Mouse (Mus musculus) lung, postnatal 0 days (tissue): ENCODE data around the gene Gtf2ird1. TPM values are rescaled to one million over a fixed set of nuclear protein-coding genes. Genes with fewer than 3 reads are reported as not detected.
"Not testable (repeated sequence)": the region's sequence is repeated elsewhere in the genome, so short reads cannot be mapped to it uniquely, and the experiment has no call there.

ENCODE experiments used
- ATAC-seq: fragments of 200-750 bp; cut with Nextera tagmentation; 2 replicates; pipeline ENCODE4 v1.8.0; 2017; ENCODE audit warnings: moderate library complexity
- DNase-seq: peaks from one replicate; pipeline ENCODE4 v3.0.0-alpha.2; 2016; ENCODE audit warnings: low spot score
- H3K27ac ChIP-seq: fragments of 300-500 bp; sonication (generic); 2 replicates; pipeline ENCODE4 v1.5.1; 2014; ENCODE audit warnings: antibody characterized with exemption, mild to moderate bottlenecking, low read length, mixed read lengths
- H3K27me3 ChIP-seq: fragments of 300-500 bp; sonication (generic); replicated peaks from 2 replicates; pipeline ENCODE4 v1.6.1; 2014; ENCODE audit warnings: low read length, mixed read lengths; ENCODE audit not compliant: insufficient read depth
- H3K36me3 ChIP-seq: fragments of 300-500 bp; sonication (generic); 2 replicates; pipeline ENCODE4 v1.6.1; 2014; ENCODE audit warnings: low read length, mixed read lengths; ENCODE audit not compliant: insufficient read depth
- H3K4me1 ChIP-seq: fragments of 300-500 bp; sonication (generic); 2 replicates; pipeline ENCODE4 v1.6.1; 2014; ENCODE audit warnings: antibody characterized with exemption, low read depth, low read length, mixed read lengths; ENCODE audit not compliant: insufficient read depth
- H3K4me2 ChIP-seq: fragments of 300-500 bp; sonication (generic); replicated peaks from 2 replicates; pipeline ENCODE4 v1.6.1; 2014; ENCODE audit warnings: low read depth, mild to moderate bottlenecking, low read length, moderate library complexity, mixed read lengths
- H3K4me3 ChIP-seq: fragments of 300-500 bp; sonication (generic); 2 replicates; pipeline ENCODE4 v1.5.1; 2014; ENCODE audit warnings: low read depth, low read length
- H3K9ac ChIP-seq: fragments of 300-500 bp; sonication (generic); replicated peaks from 2 replicates; pipeline ENCODE4 v1.6.1; 2014; ENCODE audit warnings: low read depth, mild to moderate bottlenecking
- H3K9me3 ChIP-seq: fragments of 300-500 bp; sonication (generic); 2 replicates; pipeline ENCODE4 v1.6.1; 2016; ENCODE audit warnings: low read length, mixed read lengths
- CTCF ChIP-seq: IDR thresholded peaks from 2 replicates; pipeline ENCODE4 v1.5.1; 2016; ENCODE audit warnings: antibody characterized with exemption, mild to moderate bottlenecking
- EP300 ChIP-seq: IDR thresholded peaks from 2 replicates; pipeline ENCODE4 v1.6.1; 2016; ENCODE audit warnings: antibody characterized with exemption, mild to moderate bottlenecking, control low read depth
- WGBS: fragments of 180-500 bp; shearing (Covaris S2); extraction: QIAGEN DNeasy Blood & Tissue Kit; methylation state at CpG from one replicate; pipeline ENCODE4 v1.1.7; 2014; 5-methylcytosine and 5-hydroxymethylcytosine counted together
- polyA plus RNA-seq: library from polyadenylated mRNA; unstranded; fragments of >200 nt; fragmentation: Nextera tagmentation; extraction: Ambion mirVana; gene quantifications from 2 replicates; pipeline ENCODE4 v1.2.1, GENCODE M21; 2015

Gtf2ird1 gene
- polyA plus RNA-seq, 1 experiment from 2014 or later, result 36.1 TPM

DNA sequence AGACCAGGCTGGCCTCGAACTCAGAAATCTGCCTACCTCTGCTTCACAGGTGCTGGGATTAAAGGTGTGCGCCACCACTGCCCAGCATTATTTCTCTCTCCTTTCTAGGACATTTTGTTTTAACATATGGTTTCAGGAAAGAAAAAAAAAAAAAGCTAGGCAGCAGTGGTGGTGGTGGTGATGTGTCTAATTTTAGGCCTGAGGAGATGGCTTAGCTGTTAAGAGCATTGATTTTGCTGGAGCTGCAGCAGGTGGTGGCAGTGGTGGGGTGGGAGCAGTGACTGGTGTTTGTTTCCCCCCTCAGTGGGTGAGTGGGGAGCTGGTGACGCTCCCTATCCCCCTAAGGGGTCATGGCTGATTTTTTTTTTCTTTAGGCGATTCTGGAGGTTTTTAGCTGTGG lies 103.4 kb downstream of the Gtf2ird1 start:
- Histone ChIP-seq H3K4me1 (no peaks in the 10 kb centered on the region), H3K4me3 (no peak overlapping the region), H3K27ac (0 out of 2 replicates have a peak overlapping the region, but pooled peaks have one; percentile 9), H3K9me3 (no peaks in the 10 kb centered on the region), H3K27me3 (no peaks in the 10 kb centered on the region), H3K4me2 (no peak overlapping the region), H3K36me3 (no peaks in the 10 kb centered on the region; the same call in 1 of the 2 replicates), H3K9ac (no peak overlapping the region)
- 67% methylated on average over 4 of the region's 4 CpGs for WGBS
- DNase-seq (no peak), ATAC-seq (no peak)
- no peak for TF ChIP-seq CTCF
- no peak for TF ChIP-seq EP300

DNA sequence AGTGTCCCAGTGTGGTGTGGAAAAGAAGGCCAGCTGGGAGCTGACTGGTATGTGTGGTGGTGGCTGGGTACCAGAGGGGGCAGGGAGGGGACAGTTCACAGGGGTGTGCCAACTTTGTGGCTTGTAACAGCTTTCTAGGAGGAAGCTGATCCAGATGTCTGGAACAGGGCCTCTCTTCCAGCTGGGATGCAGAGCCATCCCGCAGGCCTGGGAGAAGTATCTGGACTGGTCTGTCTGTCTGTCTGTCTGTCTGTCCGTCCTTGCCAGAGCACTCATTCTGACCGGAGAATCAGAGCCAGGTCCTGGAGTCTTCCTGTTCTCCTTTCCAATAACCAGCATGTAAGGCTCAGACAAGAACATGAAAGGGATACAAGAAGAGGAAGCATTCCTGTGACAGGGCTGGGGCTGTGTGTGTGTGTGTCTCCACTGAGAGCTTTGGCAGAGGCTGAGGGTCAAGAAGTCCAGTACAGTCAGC lies 104.0 kb downstream of the Gtf2ird1 start:
- Histone ChIP-seq H3K27me3 (no peaks in the 10 kb centered on the region), H3K4me3 (no peak overlapping the region), H3K9ac (no peak overlapping the region), H3K4me1 (no peaks in the 10 kb centered on the region), H3K36me3 (no peaks in the 10 kb centered on the region), H3K4me2 (no peak overlapping the region), H3K27ac (0 out of 2 replicates have a peak overlapping the region, but pooled peaks have one; percentile 9), H3K9me3 (no peaks in the 10 kb centered on the region)
- ATAC-seq (peak; percentile 54), DNase-seq (peak; percentile 60)
- no peak for TF ChIP-seq EP300
- TF ChIP-seq CTCF, result no peak
- WGBS, result 50% methylated on average over 3 of the region's 3 CpGs

DNA sequence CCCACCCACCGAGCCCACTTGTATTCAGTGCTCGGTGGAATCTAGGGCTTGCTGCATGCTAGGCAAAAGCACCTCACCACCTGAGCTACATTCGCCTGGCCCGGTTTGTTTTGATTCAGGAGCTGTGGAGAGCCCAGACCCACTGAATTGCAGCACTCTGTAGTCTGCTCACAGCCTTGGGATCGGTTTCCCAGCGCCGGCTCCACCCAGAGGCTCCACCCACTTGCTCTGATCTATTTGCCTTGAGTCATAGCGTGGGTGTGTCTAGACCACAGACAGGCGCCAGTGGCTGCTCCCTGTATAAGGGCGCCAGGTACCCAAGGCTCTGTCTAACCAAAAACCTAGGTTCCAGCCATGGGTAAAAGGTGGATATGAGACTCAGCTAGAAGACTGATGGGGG lies 105.9 kb downstream of the Gtf2ird1 start:
- no peak overlapping the region for H3K9ac ChIP-seq
- H3K36me3 ChIP-seq, result no peaks in the 10 kb centered on the region
- WGBS, result 12% methylated on average over 10 of the region's 10 CpGs
- H3K4me3 ChIP-seq, result no peak overlapping the region
- no peaks in the 10 kb centered on the region for H3K9me3 ChIP-seq
- no peaks in the 10 kb centered on the region for H3K4me1 ChIP-seq
- no peaks in the 10 kb centered on the region for H3K27me3 ChIP-seq
- peak overlapping the region; percentile 29 for H3K4me2 ChIP-seq
- peak; percentile 90 for DNase-seq
- ATAC-seq, result peak; percentile 90
- H3K27ac ChIP-seq, result no peak overlapping the region
- TF ChIP-seq CTCF, result no peak
- no peak for TF ChIP-seq EP300

DNA sequence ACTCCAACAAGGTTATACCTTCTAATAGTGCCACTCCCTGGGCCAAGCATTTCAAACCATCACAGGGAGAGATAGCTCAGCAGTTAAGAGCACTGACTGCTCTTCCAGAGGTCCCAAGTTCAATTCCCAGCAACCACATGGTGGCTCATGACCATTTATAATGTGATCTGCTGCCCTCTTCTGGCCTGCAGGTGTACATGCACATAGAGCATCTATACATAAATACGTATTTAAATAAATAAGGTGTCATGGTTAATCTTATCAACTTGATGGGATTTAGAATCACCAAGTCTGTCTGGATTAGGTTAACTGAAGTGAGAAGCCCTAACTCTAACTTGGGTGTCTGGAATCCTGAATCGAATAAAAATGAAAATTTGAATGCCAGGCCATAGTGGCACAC lies 109.5 kb downstream of the Gtf2ird1 start:
- DNase-seq (no peak), ATAC-seq (no peak)
- Histone ChIP-seq H3K4me2 (no peak overlapping the region), H3K9me3 (no peaks in the 10 kb centered on the region), H3K4me1 (no peaks in the 10 kb centered on the region), H3K36me3 (no peaks in the 10 kb centered on the region), H3K9ac (no peak overlapping the region), H3K27me3 (no peaks in the 10 kb centered on the region), H3K4me3 (no peak overlapping the region), H3K27ac (no peak overlapping the region)
- WGBS, result 74% methylated on average over 2 of the region's 2 CpGs
- TF ChIP-seq EP300 (no peak), CTCF (peak; percentile 68)

DNA sequence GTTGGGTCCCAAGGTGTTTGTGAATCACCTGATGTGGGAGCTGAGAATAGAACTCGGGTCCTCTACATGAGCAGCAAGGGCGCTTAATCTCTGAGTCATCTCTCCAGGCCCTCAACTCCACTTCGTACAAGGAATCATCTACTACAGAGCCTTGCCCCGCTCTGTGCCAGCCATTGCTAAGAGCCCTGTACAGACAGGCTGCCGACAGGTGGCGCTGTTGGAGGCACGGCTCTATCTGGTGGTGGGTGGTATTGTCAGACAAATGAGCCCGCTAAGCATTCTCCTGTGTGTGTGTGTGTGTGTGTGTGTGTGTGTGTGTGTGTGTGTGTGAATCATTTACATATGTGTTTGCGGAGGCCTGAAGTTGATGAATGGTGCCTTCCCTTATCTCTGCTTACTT lies 111.1 kb downstream of the Gtf2ird1 start:
- 73% methylated on average over 9 of the region's 9 CpGs for WGBS
- no peaks in the 10 kb centered on the region for H3K9me3 ChIP-seq
- no peak overlapping the region for H3K4me3 ChIP-seq
- TF ChIP-seq CTCF (peak; percentile 64), EP300 (no peak)
- H3K9ac ChIP-seq, result no peak overlapping the region
- H3K27me3 ChIP-seq, result no peaks in the 10 kb centered on the region
- H3K27ac ChIP-seq, result no peak overlapping the region
- H3K4me2 ChIP-seq, result no peak overlapping the region
- ATAC-seq, result peak; percentile 59
- H3K4me1 ChIP-seq, result no peaks in the 10 kb centered on the region
- no peak for DNase-seq
- no peaks in the 10 kb centered on the region for H3K36me3 ChIP-seq

DNA sequence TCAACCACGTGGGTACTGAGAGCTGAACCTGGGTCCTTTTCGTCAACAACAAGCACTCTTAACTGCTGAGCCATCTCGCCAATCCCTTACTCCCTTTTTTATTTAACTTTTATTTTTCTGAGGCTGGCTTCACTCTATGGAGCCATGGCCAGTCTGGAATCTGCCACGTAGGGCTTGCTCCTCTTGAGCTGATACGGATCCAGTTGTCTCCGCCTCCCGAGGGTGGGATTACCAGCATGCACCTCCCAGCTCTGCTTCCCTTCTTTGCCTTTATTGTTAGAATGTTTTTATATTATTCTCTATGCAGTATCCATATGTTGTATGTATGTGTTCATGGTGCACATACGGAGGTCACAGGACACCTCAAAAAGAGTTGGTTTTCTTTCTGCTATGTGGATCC lies 112.4 kb downstream of the Gtf2ird1 start:
- ATAC-seq (no peak), DNase-seq (no peak)
- H3K9me3 ChIP-seq, result no peaks in the 10 kb centered on the region
- H3K9ac ChIP-seq, result no peak overlapping the region
- no peaks in the 10 kb centered on the region for H3K4me1 ChIP-seq
- H3K4me2 ChIP-seq, result no peak overlapping the region
- WGBS, result 69% methylated on average over 8 of the region's 8 CpGs
- no peak overlapping the region for H3K27ac ChIP-seq
- H3K27me3 ChIP-seq, result no peaks in the 10 kb centered on the region
- no peak for TF ChIP-seq CTCF
- no peak for TF ChIP-seq EP300
- no peaks in the 10 kb centered on the region for H3K36me3 ChIP-seq
- no peak overlapping the region for H3K4me3 ChIP-seq

DNA sequence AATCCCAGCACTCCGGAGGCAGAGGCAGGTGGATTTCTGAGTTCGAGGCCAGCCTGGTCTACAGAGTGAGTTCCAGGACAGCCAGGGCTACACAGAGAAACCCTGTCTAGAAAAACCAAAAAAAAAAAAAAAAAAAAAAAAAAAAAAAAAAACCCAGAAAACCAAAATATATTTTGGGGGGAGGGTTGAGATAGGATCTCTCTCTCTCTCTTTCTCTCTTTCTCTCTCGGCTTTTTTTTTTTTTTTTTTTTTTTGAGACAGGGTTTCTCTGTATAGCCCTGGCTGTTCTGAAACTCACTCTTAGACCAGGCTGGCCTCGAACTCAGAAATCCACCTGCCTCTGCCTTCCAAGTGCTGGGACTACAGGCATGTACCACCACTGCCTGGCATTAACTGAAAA lies 113.0 kb downstream of the Gtf2ird1 start:
- H3K9ac ChIP-seq, ATAC-seq: not testable (repeated sequence)
- 94% methylated on average over 3 of the region's 4 CpGs for WGBS

More for the DNA sequence above, 113.0 kb downstream of the Gtf2ird1 start:
- not testable (repeated sequence) for H3K4me3 ChIP-seq, H3K36me3 ChIP-seq, H3K27me3 ChIP-seq, H3K4me1 ChIP-seq, DNase-seq, H3K9me3 ChIP-seq, H3K27ac ChIP-seq, H3K4me2 ChIP-seq
